Mouse (Mus musculus) spleen, adult 12 weeks (tissue): ENCODE measurements around the gene Ccnl2.
A peak's percentile ranks its signal among the peaks of the same experiment; 100 is the strongest.

Experiments
- DNase-seq: peaks from one replicate; pipeline ENCODE4 v3.0.0; 2022; ENCODE audit warnings: low spot score

The Ccnl2 gene

DNA sequence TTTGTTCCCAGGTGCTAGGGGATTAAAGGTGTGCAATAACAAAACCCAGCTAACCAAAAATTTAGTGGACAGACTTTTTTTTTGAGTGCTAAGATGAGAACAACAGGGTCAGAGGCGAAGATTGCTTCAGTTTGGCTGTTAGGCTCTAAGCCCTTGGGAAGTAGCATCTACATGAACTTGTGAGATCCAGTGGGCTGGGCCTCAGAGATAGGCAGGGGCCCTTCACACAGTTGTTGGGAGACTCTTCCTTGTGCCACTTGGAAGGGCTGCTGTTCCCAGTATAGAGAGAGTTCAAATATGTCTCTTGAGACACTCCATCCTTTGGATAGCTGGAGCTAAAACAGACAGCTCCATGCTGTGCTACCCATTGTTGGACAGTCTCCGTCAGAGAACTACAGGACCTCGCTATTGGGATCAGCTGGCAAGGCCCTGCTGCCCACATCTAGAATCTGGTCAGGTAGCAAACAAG, 22.2 kb upstream of the Ccnl2 start, which contains the start of gene Ankrd65:
Gene Ankrd65 (plus strand): TSS at position 419 of the 469 bp plus-strand sequence.
- DNase-seq, result no peak

DNA sequence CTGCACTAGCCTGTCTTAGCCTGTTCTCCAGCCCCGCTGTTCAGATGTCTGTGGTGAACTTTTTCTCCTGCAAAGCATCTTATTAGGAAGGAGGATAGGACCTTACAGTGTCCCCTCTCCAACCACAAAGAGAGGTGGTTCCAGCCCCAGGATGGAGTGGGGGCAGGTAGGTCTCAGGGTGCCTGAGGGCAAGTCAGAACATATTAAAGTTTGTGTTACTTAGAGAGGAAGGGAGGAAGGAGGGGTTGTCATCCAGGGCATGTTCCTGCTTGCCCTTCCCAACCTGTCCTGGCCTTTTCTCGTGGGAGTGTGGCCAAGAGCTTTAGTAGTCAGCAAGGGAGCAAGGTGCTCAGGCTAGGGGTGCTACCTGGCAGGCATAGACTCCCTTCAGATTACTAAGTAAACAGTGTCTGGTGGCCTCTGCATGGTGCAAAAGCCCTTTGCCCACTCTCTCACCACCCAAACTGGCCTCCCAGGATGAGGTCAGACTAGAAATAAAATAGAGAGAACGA, 21.6 kb upstream of the Ccnl2 start:
- no peak for DNase-seq

GRCm38 (mm10) chr4:155791240-155791933, 20.9 kb upstream of the Ccnl2 start:
- no peak for DNase-seq

GRCm38 (mm10) chr4:155793730-155794129, 18.6 kb upstream of the Ccnl2 start:
- no peak for DNase-seq

- DNase-seq, result no peak
These were observed 10.2 kb upstream of the Ccnl2 start for GRCm38 (mm10) chr4:155802075-155802474.

DNA sequence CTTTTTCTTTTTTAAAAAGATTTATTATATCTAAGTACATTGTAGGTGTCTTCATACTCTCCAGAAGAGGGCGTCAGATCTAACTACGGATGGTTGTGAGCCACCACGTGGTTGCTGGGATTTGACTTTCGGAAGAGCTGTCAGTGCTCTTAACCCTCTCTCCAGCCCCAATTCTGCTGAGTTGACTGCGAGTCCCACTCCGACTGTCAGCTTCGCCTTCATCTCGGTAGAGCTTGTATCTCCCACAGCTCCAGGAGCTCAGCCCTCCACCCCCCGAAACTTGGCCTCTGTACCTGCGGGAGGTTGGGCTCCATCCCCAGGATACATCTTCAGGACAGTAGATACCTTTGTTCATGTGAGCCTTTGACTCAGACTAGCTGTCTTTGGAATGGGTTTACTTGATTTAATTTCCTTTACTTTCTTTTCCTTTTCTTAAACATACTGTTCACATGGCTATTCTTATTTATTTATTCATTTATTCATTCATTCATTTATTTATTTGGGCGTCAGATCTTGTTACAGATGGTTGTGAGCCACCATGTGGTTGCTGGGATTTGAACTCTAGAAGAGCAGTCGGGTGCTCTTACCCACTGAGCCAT, 9.4 kb upstream of the Ccnl2 start, which contains the start of gene Mrpl20:
Gene Mrpl20 (plus strand): TSS at position 138 of the 599 bp plus-strand sequence.
- no peak for DNase-seq

DNA sequence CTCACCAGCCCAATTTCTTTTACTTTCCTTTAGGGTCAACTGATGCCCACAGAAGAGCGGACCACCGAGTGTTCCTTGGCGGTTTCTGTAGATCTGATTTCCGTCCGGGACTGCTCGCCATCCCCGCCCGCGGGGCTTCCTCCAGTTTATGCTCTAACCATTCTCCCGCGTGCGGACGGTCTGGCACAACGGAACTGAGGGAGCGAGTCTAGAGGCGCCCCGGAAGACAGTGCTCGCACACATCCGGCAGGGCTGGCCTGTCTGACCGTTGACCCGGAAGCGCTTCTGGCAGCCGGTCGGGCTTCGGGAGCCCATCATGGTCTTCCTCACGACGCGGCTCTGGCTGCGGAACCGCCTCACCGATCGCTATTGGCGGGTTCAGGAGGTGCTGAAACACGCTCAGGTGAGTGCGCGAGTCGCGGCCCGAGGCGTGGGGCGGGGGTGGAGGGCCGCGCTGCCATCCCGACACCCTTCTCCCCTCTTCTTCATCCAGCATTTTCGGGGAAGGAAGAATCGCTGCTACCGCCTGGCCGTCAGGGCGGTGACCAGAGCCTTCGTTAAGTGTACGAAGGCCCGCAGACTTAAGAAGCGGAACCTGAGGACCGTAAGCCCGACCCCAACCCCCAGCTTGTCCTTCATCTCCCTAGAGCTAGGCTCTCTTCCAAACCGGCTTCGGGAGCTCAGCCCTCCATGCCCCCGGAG, 8.8 kb upstream of the Ccnl2 start:
- DNase-seq, result peak; percentile 92

- DNase-seq, result no peak
These were observed 4.4 kb upstream of the Ccnl2 start for GRCm38 (mm10) chr4:155807841-155808240.

DNA sequence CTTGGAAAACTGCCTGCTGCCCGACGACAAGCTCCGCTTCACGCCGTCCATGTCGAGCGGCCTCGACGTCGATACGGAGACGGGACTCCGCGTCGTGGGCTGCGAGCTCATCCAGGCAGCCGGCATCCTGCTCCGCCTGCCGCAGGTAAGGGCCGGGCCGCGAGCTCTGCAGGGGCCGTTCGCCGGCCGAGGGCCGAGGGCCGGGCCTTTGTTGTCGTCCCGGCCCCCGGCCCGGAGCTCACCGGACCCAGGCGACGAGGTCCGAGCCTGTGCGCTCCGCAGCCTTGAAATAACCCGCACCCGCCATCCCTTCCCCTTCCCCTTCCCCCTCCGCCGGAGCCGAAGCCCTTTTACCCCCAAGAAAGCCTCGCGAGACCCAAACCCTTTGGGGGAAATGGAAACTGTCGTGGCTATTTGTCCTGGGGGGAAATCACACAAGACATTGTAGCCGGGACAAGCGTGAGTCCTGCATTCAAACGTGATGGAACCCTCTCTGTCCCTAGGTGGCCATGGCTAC, 434 bp downstream of the Ccnl2 start:
- DNase-seq, result no peak

- DNase-seq, result no peak
These were observed 5.2 kb downstream of the Ccnl2 start for GRCm38 (mm10) chr4:155817533-155817932.

DNA sequence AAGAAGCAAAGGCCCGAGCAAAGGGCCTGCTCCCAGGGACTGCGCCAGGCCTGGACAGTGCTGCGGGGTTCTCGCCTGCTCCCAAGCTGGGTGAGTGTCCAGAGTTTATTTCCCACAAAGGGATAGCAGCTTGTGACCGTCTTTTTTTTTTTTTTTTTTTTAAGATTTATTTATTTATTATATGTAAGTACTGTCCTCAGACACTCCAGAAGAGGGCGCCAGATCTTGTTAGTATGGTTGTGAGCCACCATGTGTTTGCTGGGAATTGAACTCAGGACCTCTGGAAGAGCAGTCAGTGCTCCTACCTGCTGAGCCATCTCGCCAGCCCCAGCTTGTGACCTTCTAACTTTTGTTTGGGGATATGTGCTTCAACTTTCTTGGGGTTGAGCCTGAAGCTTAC, 8.7 kb downstream of the Ccnl2 start:
- no peak for DNase-seq

DNA sequence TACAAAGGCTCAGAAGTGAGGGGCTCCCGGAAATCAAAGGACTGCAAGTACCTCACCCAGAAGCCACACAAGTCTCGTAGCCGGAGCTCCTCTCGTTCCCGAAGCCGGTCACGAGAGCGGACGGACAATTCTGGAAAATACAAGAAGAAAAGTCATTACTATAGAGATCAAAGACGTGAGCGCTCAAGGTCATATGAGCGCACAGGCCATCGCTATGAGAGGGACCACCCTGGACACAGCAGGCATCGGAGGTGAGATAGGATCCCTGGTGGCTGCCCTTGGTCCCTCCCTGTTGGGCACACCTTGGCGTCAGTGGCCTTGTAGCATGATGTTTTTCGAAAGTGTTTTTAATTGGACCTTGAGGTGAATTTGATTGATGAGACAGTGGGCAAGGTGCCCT, 11.2 kb downstream of the Ccnl2 start:
- DNase-seq, result no peak

DNA sequence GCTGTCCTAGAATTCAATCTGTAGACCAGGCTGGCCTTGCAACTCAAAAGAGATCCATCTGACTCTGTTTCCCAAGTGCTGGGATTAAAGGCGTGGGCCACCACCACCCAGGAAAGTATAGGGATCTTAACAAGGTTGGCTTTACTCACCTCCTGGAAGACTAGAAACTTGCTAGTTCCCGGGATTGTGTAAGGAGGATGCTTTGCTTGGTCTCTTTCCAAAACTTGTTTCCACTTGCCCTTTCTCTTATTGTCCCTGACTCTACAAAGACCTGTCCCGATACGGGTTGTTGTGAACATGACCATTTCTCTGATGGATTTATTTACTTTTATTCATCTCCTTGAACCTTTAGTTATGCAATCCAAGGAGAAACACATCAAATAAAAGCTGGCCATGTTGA, 17.6 kb downstream of the Ccnl2 start:
- DNase-seq, result no peak

DNA sequence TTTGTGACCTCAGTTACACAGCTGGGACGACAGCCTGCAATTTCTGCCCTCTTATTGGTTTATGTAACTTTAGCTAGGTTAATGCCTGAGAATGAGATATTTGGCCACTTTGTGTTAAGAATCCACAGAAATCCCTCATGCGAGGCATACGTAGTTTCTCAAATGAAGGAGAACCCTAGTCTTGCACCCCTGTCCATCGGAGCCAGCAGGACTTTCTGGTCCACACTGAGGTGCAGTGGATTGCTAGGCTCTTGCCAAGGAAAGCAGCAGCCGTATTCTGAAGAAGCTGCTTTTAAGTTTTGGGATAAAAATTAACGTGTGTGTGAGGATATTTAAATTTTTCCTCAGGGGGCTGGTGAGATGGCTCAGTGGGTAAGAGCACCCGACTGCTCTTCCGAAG, 18.3 kb downstream of the Ccnl2 start:
- no peak for DNase-seq

GRCm38 (mm10) chr4:155831205-155831766, 19.0 kb downstream of the Ccnl2 start, which contains the start of gene Aurkaip1:
TSS of gene Aurkaip1 (plus strand) at chr4:155831272.
- DNase-seq, result peak; percentile 93

DNA sequence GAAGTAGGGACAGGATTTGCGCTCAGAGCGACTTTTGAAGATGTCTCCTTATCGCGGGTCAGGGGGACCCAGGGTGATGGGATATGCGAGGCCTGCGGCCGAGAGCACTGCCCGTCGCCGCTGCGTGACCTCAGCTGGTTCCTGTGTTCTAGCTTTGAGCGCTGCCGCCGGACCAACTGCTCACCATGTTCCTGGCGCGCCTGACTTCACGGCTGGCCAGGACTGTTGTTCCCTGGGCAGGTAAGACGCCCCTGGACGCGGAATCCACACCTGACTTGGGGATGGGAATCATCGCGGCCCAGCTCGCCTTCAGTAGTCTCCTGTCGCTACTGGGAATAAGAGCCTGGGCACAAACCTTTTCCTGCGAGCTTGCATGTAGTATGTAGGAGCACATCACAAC, 19.5 kb downstream of the Ccnl2 start:
- no peak for DNase-seq

DNA sequence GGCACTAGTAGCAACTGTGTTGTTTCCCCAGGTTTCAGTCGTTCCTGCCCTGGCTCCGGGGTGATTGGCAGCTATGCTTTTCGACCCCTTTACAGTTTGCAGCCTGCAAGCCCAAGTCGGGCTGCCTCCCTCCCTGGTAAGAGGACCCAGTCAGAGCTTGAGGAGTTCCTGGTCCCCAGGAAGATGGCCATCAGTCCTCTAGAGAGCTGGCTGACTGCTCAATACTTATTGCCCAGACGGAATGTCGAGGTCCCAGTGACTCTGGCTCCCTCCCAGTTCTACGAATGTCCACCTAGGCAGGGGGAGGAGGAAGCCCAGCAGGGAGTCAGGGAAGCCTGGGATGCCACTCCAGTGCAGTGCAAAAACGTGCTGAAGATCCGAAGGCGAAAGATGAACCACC, 20.0 kb downstream of the Ccnl2 start:
- DNase-seq, result no peak

- DNase-seq, result no peak
These were observed 20.9 kb downstream of the Ccnl2 start for GRCm38 (mm10) chr4:155833234-155833633.

DNA sequence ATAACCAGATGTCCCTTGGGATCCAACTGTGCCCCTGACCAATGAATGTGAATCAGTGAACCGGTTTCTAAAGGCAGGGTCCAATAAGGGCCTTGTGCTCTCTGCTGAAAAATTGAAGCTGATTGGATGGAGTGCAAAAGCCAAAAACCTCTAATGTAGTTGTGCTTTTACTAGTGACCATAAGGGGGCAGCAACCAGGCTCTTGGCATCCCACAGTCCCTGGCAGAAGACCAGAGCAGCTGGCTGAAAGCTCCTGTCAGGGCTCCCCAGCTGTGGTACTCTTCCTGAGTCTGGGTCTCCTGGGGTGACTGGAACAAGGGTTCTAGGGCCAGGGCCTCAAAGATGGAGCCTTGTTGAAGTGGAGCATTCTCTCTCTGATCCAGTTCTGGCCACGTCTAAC, 21.5 kb downstream of the Ccnl2 start:
- no peak for DNase-seq

DNA sequence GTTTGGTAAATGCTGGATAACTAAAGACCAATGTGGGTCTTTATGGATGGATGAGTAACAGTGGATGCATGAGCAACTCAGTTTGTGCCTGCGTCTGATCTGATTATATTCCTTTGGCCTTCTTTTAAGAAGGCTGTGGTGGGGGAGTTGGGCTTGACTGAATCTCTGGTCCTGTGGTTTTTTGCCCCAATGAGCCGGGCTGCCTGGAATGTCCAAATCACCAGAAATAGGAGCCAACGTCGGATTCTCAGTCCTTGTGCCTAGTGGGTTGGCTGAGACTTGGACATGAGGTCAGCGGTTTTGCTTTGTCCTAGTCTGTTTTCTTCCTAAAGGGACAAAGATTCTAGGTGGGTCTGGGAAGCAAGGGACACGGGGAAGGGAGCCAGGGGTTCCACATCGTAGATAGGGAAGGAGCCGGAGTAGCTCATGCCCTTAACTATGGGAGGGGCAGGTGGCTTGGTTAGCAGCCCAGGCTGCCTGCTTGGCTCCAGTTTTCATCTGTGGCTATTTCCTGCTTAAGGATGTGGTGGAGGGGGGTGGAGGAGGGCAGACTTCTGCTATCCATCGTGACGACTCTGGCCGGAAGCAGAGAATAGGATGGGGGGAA, 25.2 kb downstream of the Ccnl2 start:
- DNase-seq, result no peak
